7 mouse cellular contexts compared by ENCODE assay signal in the genomic region with DNA sequence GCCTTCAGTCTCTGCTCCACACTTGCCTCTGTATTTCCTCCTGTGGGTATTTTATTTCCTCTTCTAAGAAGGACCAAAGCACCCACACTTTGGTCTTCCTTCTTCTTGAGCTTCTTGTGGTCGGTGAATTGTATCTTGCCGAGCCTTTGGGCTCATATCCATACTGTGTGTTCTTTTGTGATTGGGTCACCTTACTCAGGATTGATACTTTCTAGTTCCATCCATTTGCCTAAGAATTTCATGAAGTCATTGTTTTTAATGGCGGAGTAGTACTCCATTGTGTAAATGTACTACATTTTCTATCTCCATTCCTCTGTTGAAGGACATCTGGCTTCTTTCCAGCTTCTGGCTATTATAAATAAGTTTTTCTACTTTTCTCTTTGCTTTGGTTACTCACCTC. TPM values are rescaled to one million over a fixed set of nuclear protein-coding genes. Genes with fewer than 3 reads are reported as not detected.
DNase-seq lines count a peak whose midpoint lies in the region; ATAC-seq lines count a peak whose summit lies in the region.

No protein-coding gene starts in this region.

- peak overlapping the region; percentile 53; the same call in 1 of the 2 replicates for H3K4me3 ChIP-seq in neural tube, embryonic 11.5 days (ENCODE audit: low read depth, low read length)
- peak overlapping the region; percentile 72 for H3K4me3 ChIP-seq in forebrain, embryonic 16.5 days (replicated peaks; ENCODE audit: low read length)
- H3K4me3 ChIP-seq in limb, embryonic 13.5 days, result peak overlapping the region; percentile 63
- peak overlapping the region; percentile 69; the same call in 1 of the 2 replicates for H3K4me3 ChIP-seq in stomach, embryonic 15.5 days (replicated peaks)

- H3K27me3 ChIP-seq in neural tube, embryonic 11.5 days (ENCODE audit: control insufficient read depth, insufficient read depth, low read length), result no peaks in the 10 kb centered on the region
- H3K27me3 ChIP-seq in forebrain, embryonic 16.5 days (replicated peaks; ENCODE audit: control insufficient read depth, insufficient read depth, low read length), result no peaks in the 10 kb centered on the region
- no peaks in the 10 kb centered on the region for H3K27me3 ChIP-seq in limb, embryonic 13.5 days
- H3K27me3 ChIP-seq in stomach, embryonic 15.5 days (replicated peaks), result no peaks in the 10 kb centered on the region

- DNase-seq in neural tube, embryonic 11.5 days (ENCODE audit: low spot score), result no peak
- DNase-seq in neural tube, embryonic 10.5 days (ENCODE audit: extremely low spot score, low spot score), result no peak
- DNase-seq in layer of hippocampus, adult 9-11 months, result no peak
- no peak for DNase-seq in retina, postnatal 1 day

- H3K4me1 ChIP-seq in neural tube, embryonic 11.5 days (ENCODE audit: control insufficient read depth, insufficient read depth, low read length), result no peaks in the 10 kb centered on the region
- peaks cover 7% of the 10 kb centered on the region for H3K4me1 ChIP-seq in forebrain, embryonic 16.5 days (replicated peaks; ENCODE audit: control insufficient read depth, insufficient read depth, low read length)
- H3K4me1 ChIP-seq in limb, embryonic 13.5 days, result peaks cover 10% of the 10 kb centered on the region
- H3K4me1 ChIP-seq in stomach, embryonic 15.5 days, result no peaks in the 10 kb centered on the region; the same call in 1 of the 2 replicates

- H3K27ac ChIP-seq in neural tube, embryonic 11.5 days (ENCODE audit: low read depth, low read length), result no peak overlapping the region
- no peak overlapping the region for H3K27ac ChIP-seq in forebrain, embryonic 16.5 days (ENCODE audit: low read length)
- no peak overlapping the region for H3K27ac ChIP-seq in limb, embryonic 13.5 days
- H3K27ac ChIP-seq in stomach, embryonic 15.5 days, result peak overlapping the region; percentile 49; the same call in 1 of the 2 replicates

- 22% methylated on average over 3 of the region's 3 CpGs for WGBS in neural tube, embryonic 11.5 days
- 14% methylated on average over 3 of the region's 3 CpGs for WGBS in forebrain, embryonic 16.5 days
- WGBS in limb, embryonic 13.5 days, result 19% methylated on average over 3 of the region's 3 CpGs
- 17% methylated on average over 3 of the region's 3 CpGs for WGBS in stomach, embryonic 15.5 days

- peak overlapping the region; percentile 30 for H3K4me2 ChIP-seq in neural tube, embryonic 11.5 days (ENCODE audit: low read depth)
- peak overlapping the region; percentile 83 for H3K4me2 ChIP-seq in forebrain, embryonic 16.5 days (ENCODE audit: low read length)
- H3K4me2 ChIP-seq in limb, embryonic 13.5 days (replicated peaks), result peak overlapping the region; percentile 70
- H3K4me2 ChIP-seq in stomach, embryonic 15.5 days, result peak overlapping the region; percentile 70

- no peaks in the 10 kb centered on the region for H3K9me3 ChIP-seq in neural tube, embryonic 11.5 days (ENCODE audit: control insufficient read depth, low read length)
- H3K9me3 ChIP-seq in forebrain, embryonic 16.5 days (ENCODE audit: control insufficient read depth, low read length), result no peaks in the 10 kb centered on the region
- no peaks in the 10 kb centered on the region for H3K9me3 ChIP-seq in limb, embryonic 13.5 days
- H3K9me3 ChIP-seq in stomach, embryonic 15.5 days, result no peaks in the 10 kb centered on the region

- no peaks in the 10 kb centered on the region for H3K36me3 ChIP-seq in neural tube, embryonic 11.5 days (ENCODE audit: control insufficient read depth, insufficient read depth, low read length)
- no peaks in the 10 kb centered on the region for H3K36me3 ChIP-seq in forebrain, embryonic 16.5 days (ENCODE audit: control insufficient read depth, insufficient read depth)
- no peaks in the 10 kb centered on the region for H3K36me3 ChIP-seq in limb, embryonic 13.5 days
- no peaks in the 10 kb centered on the region for H3K36me3 ChIP-seq in stomach, embryonic 15.5 days

- H3K9ac ChIP-seq in neural tube, embryonic 11.5 days (ENCODE audit: low read length), result no peak overlapping the region
- peak overlapping the region; percentile 77 for H3K9ac ChIP-seq in forebrain, embryonic 16.5 days (replicated peaks; ENCODE audit: low read depth, low read length)
- H3K9ac ChIP-seq in limb, embryonic 13.5 days, result no peak overlapping the region
- H3K9ac ChIP-seq in stomach, embryonic 15.5 days, result no peak overlapping the region

- peak; percentile 14; the same call in 1 of the 2 replicates for ATAC-seq in neural tube, embryonic 11.5 days (ENCODE audit: insufficient read depth, low FRiP score, low TSS enrichment)
- ATAC-seq in forebrain, embryonic 16.5 days, result peak; percentile 19
- no peak; the same call in 1 of the 2 replicates for ATAC-seq in limb, embryonic 13.5 days (ENCODE audit: low FRiP score, low read depth)
- no peak for ATAC-seq in stomach, embryonic 15.5 days (ENCODE audit: insufficient read depth, low FRiP score, low read depth)

RNA-seq across cellular contexts. Expression of gene Hibch, which starts 0.4 kb away (rescaled TPM):
- 34.2 and 34.6 TPM in 2 replicates for polyA plus RNA-seq in neural tube, embryonic 11.5 days (2014; fragmentation: Nextera tagmentation; extraction: Ambion mirVana)
- 24.3 and 25.6 TPM in 2 replicates for polyA plus RNA-seq in forebrain, embryonic 16.5 days (2015; fragmentation: Nextera tagmentation; extraction: Ambion mirVana)
- 25.8 and 27.2 TPM in 2 replicates for polyA plus RNA-seq in limb, embryonic 13.5 days (2015; fragmentation: Nextera tagmentation; extraction: Ambion mirVana)
- polyA plus RNA-seq in stomach, embryonic 15.5 days (2015; fragmentation: Nextera tagmentation; extraction: Ambion mirVana), result 22.3 and 25.2 TPM in 2 replicates

RNA-seq across cellular contexts. Expression of gene Inpp1, which starts 26.9 kb away (rescaled TPM):
- polyA plus RNA-seq in neural tube, embryonic 11.5 days (2014; fragmentation: Nextera tagmentation; extraction: Ambion mirVana), result 11.3 and 12.4 TPM in 2 replicates
- 25.9 and 32.1 TPM in 2 replicates for polyA plus RNA-seq in forebrain, embryonic 16.5 days (2015; fragmentation: Nextera tagmentation; extraction: Ambion mirVana)
- polyA plus RNA-seq in limb, embryonic 13.5 days (2015; fragmentation: Nextera tagmentation; extraction: Ambion mirVana), result 23.6 and 27.7 TPM in 2 replicates
- 15.9 and 19.8 TPM in 2 replicates for polyA plus RNA-seq in stomach, embryonic 15.5 days (2015; fragmentation: Nextera tagmentation; extraction: Ambion mirVana)

Comparison
In these comparisons a context has a peak if more than half of its experiments do, and no peak if none do; other contexts are left out.
1. ATAC-seq: peak in neural tube, embryonic 11.5 days (single experiment) and forebrain, embryonic 16.5 days (single experiment); none in limb, embryonic 13.5 days (single experiment) and stomach, embryonic 15.5 days (single experiment).
2. H3K4me2 ChIP-seq: peak in every context shown above with its lines; median percentile 83 in forebrain, embryonic 16.5 days; 70 in limb, embryonic 13.5 days; 70 in stomach, embryonic 15.5 days; 30 in neural tube, embryonic 11.5 days.
3. Peak in every context shown above with its lines, with median percentiles within 50 percentile points of each other: H3K4me3 ChIP-seq.